26 mouse cellular contexts compared by ENCODE assay signal in genomic region chr5:5012521-5013346, GRCm38 (mm10).
DNase-seq lines count a peak whose midpoint lies in the region; ATAC-seq and TF ChIP-seq lines count a peak whose summit lies in the region.
"Had no signal": no experiment of that assay in that cellular context is flagged by ENCODE, and none has a peak within 500 bp of the region (broad histone marks: within the 10 kb centered on the region; RNA-seq: fewer than 3 reads in every experiment).

No protein-coding gene starts in this region.

- peak; percentile 62 for ATAC-seq in embryonic facial prominence, embryonic 13.5 days (ENCODE audit: insufficient number of reproducible peaks, insufficient read depth, low FRiP score, low TSS enrichment, low read depth)
- peak; percentile 72 for ATAC-seq in limb, embryonic 14.5 days (ENCODE audit: low FRiP score, low read depth)
- ATAC-seq in forebrain, embryonic 14.5 days = no peak
- ATAC-seq: activated CD4-positive, CD25-positive, alpha-beta regulatory T cell, adult 4 months; forebrain, embryonic 16.5 days; intestine, postnatal 0 days; midbrain, embryonic 13.5 days had no signal

- no peaks in the 10 kb centered on the region; the same call in 1 of the 2 replicates for H3K9me3 ChIP-seq in embryonic facial prominence, embryonic 13.5 days
- H3K9me3 ChIP-seq in limb, embryonic 14.5 days (ENCODE audit: control insufficient read depth, low read length) = no peaks in the 10 kb centered on the region
- no peaks in the 10 kb centered on the region for H3K9me3 ChIP-seq in forebrain, embryonic 14.5 days (replicated peaks; ENCODE audit: control insufficient read depth, low read length)
- H3K9me3 ChIP-seq: G1E; heart, embryonic 10.5 days; hindbrain, embryonic 15.5 days; limb, embryonic 12.5 days; midbrain, embryonic 13.5 days; neural tube, embryonic 12.5 days had no signal

- 0 out of 2 replicates have a peak, but pooled peaks cover 7% of the 10 kb centered on the region for H3K36me3 ChIP-seq in embryonic facial prominence, embryonic 13.5 days
- 0 out of 2 replicates have a peak, but pooled peaks cover 2% of the 10 kb centered on the region for H3K36me3 ChIP-seq in limb, embryonic 14.5 days (ENCODE audit: control insufficient read depth, insufficient read depth, low read length)
- H3K36me3 ChIP-seq in forebrain, embryonic 14.5 days (ENCODE audit: control insufficient read depth, insufficient read depth, low read length) = no peaks in the 10 kb centered on the region
- H3K36me3 ChIP-seq: G1E; hindbrain, embryonic 15.5 days; limb, embryonic 12.5 days; neural tube, embryonic 12.5 days had no signal

- intact Hi-C loops in heart, postnatal 36 days (cut with DNase I) = no loop called here

- peak overlapping the region; percentile 56 for H3K27ac ChIP-seq in layer of hippocampus, adult 2 months
- H3K27ac ChIP-seq in embryonic facial prominence, embryonic 13.5 days = 0 out of 2 replicates have a peak overlapping the region, but pooled peaks have one; percentile 12
- H3K27ac ChIP-seq in limb, embryonic 14.5 days (replicated peaks; ENCODE audit: low read depth, low read length) = 0 out of 2 replicates have a peak overlapping the region, but pooled peaks have one; percentile 43
- H3K27ac ChIP-seq in forebrain, embryonic 14.5 days (ENCODE audit: low read depth, low read length) = no peak overlapping the region
- H3K27ac ChIP-seq: heart, embryonic 10.5 days; hindbrain, embryonic 15.5 days; limb, embryonic 12.5 days; liver, embryonic 14.5 days; midbrain, embryonic 13.5 days; neural tube, embryonic 12.5 days had no signal

- H3K27me3 ChIP-seq in embryonic facial prominence, embryonic 13.5 days = no peaks in the 10 kb centered on the region
- no peaks in the 10 kb centered on the region for H3K27me3 ChIP-seq in limb, embryonic 14.5 days (ENCODE audit: control insufficient read depth, insufficient read depth, low read length)
- no peaks in the 10 kb centered on the region for H3K27me3 ChIP-seq in forebrain, embryonic 14.5 days (replicated peaks; ENCODE audit: control insufficient read depth, insufficient read depth, low read length)
- H3K27me3 ChIP-seq: CH12.LX; hindbrain, embryonic 15.5 days; limb, embryonic 12.5 days; neural tube, embryonic 12.5 days had no signal

- no peak for DNase-seq in layer of hippocampus, adult 2 months (ENCODE audit: low spot score in 2 of 2)
- no peak for DNase-seq in layer of hippocampus, adult 8-10 months (ENCODE audit: low spot score in 2 of 2)
- peak; percentile 23 for DNase-seq in CD4-positive helper T cell, adult 2 months (ENCODE audit: low read depth, low spot score)
- DNase-seq in limb, embryonic 14.5 days (ENCODE audit: low spot score) = peak; percentile 54
- no peak for DNase-seq in forebrain, embryonic 14.5 days (ENCODE audit: low spot score)
- no peak for DNase-seq in cerebellum, adult 9-10 months
- no peak for DNase-seq in heart, postnatal 36 days
- DNase-seq: adrenal gland, adult 8-10 months; cerebellum, adult 2 months; cerebellum, postnatal 36 days; kidney, postnatal 36 days; layer of hippocampus, adult 9-11 months; lung, embryonic 14.5 days; thymus, adult 18-20 months had no signal

- 29% methylated on average over 7 of the region's 7 CpGs for WGBS in embryonic facial prominence, embryonic 13.5 days
- WGBS in limb, embryonic 14.5 days = 40% methylated on average over 7 of the region's 7 CpGs
- WGBS in forebrain, embryonic 14.5 days = 85% methylated on average over 7 of the region's 7 CpGs

- 0 out of 2 replicates have a peak, but pooled peaks cover 17% of the 10 kb centered on the region for H3K4me1 ChIP-seq in embryonic facial prominence, embryonic 13.5 days
- no peaks in the 10 kb centered on the region; the same call in 1 of the 2 replicates for H3K4me1 ChIP-seq in limb, embryonic 14.5 days (ENCODE audit: control insufficient read depth, insufficient read depth, low read length)
- H3K4me1 ChIP-seq in forebrain, embryonic 14.5 days (ENCODE audit: control insufficient read depth, insufficient read depth, low read length) = peaks cover 6% of the 10 kb centered on the region
- H3K4me1 ChIP-seq: heart, embryonic 10.5 days; hindbrain, embryonic 15.5 days; limb, embryonic 12.5 days; neural tube, embryonic 12.5 days had no signal

- H3K4me2 ChIP-seq in embryonic facial prominence, embryonic 13.5 days = no peak overlapping the region
- no peak overlapping the region for H3K4me2 ChIP-seq in limb, embryonic 14.5 days (replicated peaks; ENCODE audit: low read depth, low read length, severe bottlenecking)
- no peak overlapping the region for H3K4me2 ChIP-seq in forebrain, embryonic 14.5 days (ENCODE audit: low read length)
- H3K4me2 ChIP-seq: hindbrain, embryonic 15.5 days; limb, embryonic 12.5 days; lung, embryonic 14.5 days; midbrain, embryonic 13.5 days; neural tube, embryonic 12.5 days had no signal

- no peak for TF ChIP-seq POLR2A in limb, embryonic 14.5 days (IDR thresholded peaks at IDR 0.05; ENCODE audit: borderline replicate concordance, extremely low read depth, insufficient read depth, insufficient read length)

- no peak overlapping the region for H3K9ac ChIP-seq in embryonic facial prominence, embryonic 13.5 days
- no peak overlapping the region for H3K9ac ChIP-seq in limb, embryonic 14.5 days (ENCODE audit: low read depth, low read length, severe bottlenecking)
- H3K9ac ChIP-seq in forebrain, embryonic 14.5 days (ENCODE audit: low read length) = no peak overlapping the region
- H3K9ac ChIP-seq: hindbrain, embryonic 15.5 days; limb, embryonic 12.5 days; liver, embryonic 14.5 days; lung, embryonic 14.5 days; midbrain, embryonic 13.5 days; neural tube, embryonic 12.5 days had no signal

- no peak overlapping the region for H3K4me3 ChIP-seq in layer of hippocampus, adult 2 months
- no peak overlapping the region for H3K4me3 ChIP-seq in embryonic facial prominence, embryonic 13.5 days
- no peak overlapping the region for H3K4me3 ChIP-seq in limb, embryonic 14.5 days (replicated peaks; ENCODE audit: low read length)
- H3K4me3 ChIP-seq in forebrain, embryonic 14.5 days (ENCODE audit: low read depth, low read length) = no peak overlapping the region
- H3K4me3 ChIP-seq: heart, embryonic 10.5 days; hindbrain, embryonic 15.5 days; limb, embryonic 12.5 days; midbrain, embryonic 13.5 days; neural tube, embryonic 12.5 days had no signal

- no peak for TF ChIP-seq CTCF in layer of hippocampus, adult 2 months (conservative IDR thresholded peaks at IDR 0.05)

Comparison
In these comparisons a context has a peak if more than half of its experiments do, and no peak if none do; other contexts are left out.
1. DNase-seq: peak in CD4-positive helper T cell, adult 2 months (single experiment) and limb, embryonic 14.5 days (single experiment); none in layer of hippocampus, adult 2 months (0 of 2), layer of hippocampus, adult 8-10 months (0 of 2), forebrain, embryonic 14.5 days (single experiment), cerebellum, adult 9-10 months (single experiment) and heart, postnatal 36 days (0 of 2).